13 mouse cellular contexts compared by ENCODE assay signal in genomic region chr2:32630036-32630435, GRCm38 (mm10). TPM values are rescaled to one million over a fixed set of nuclear protein-coding genes. Genes with fewer than 3 reads are reported as not detected.
DNase-seq lines count a peak whose midpoint lies in the region; ATAC-seq and TF ChIP-seq lines count a peak whose summit lies in the region.
"Had no signal": no experiment of that assay in that cellular context is flagged by ENCODE, and none has a peak within 500 bp of the region (broad histone marks: within the 10 kb centered on the region; RNA-seq: fewer than 3 reads in every experiment).

No protein-coding gene starts in this region.

- peak overlapping the region; percentile 91; the same call in 1 of the 2 replicates for H3K27ac ChIP-seq in heart, embryonic 10.5 days
- H3K27ac ChIP-seq in embryonic fibroblast, embryonic 13.5 days (ENCODE audit: insufficient read depth, low read length): peak overlapping the region; percentile 87
- H3K27ac ChIP-seq in midbrain, embryonic 12.5 days (replicated peaks): no peak overlapping the region

- TF ChIP-seq POLR2A in embryonic fibroblast, embryonic 13.5 days (IDR thresholded peaks at IDR 0.05; ENCODE audit: low read depth, low read length): no peak

- no peaks in the 10 kb centered on the region for H3K9me3 ChIP-seq in heart, embryonic 10.5 days
- H3K9me3 ChIP-seq in E14TG2a.4 (ENCODE audit: low read length): no peaks in the 10 kb centered on the region
- H3K9me3 ChIP-seq in midbrain, embryonic 12.5 days: no peaks in the 10 kb centered on the region
- H3K9me3 ChIP-seq: embryonic facial prominence, embryonic 12.5 days had no signal

- H3K4me2 ChIP-seq in midbrain, embryonic 12.5 days (replicated peaks): peak overlapping the region; percentile 41
- H3K4me2 ChIP-seq: embryonic facial prominence, embryonic 12.5 days had no signal

- intact Hi-C loops in heart, postnatal 36 days (cut with DNase I): loop anchor here (5.0 kb wide), 2 partner anchors 37 to 127 kb away; partner anchors contain the start of gene Tor2a

- no peaks in the 10 kb centered on the region for H3K27me3 ChIP-seq in heart, embryonic 10.5 days (ENCODE audit: insufficient read depth, poor library complexity, severe bottlenecking)
- H3K27me3 ChIP-seq in E14TG2a.4 (ENCODE audit: insufficient read depth, low read length): no peaks in the 10 kb centered on the region
- H3K27me3 ChIP-seq in midbrain, embryonic 12.5 days: no peaks in the 10 kb centered on the region; the same call in 1 of the 2 replicates
- H3K27me3 ChIP-seq: embryonic facial prominence, embryonic 12.5 days had no signal

- H3K4me1 ChIP-seq in heart, embryonic 10.5 days: peaks cover 76% of the 10 kb centered on the region
- peaks cover 85% of the 10 kb centered on the region for H3K4me1 ChIP-seq in E14TG2a.4 (replicated peaks; ENCODE audit: low read depth, low read length)
- H3K4me1 ChIP-seq in embryonic fibroblast, embryonic 13.5 days (ENCODE audit: control insufficient read depth, insufficient read depth, low read length): peaks cover 9% of the 10 kb centered on the region; the same call in 1 of the 2 replicates
- H3K4me1 ChIP-seq in midbrain, embryonic 12.5 days: peaks cover 48% of the 10 kb centered on the region

- no peak overlapping the region for H3K4me3 ChIP-seq in heart, embryonic 10.5 days
- H3K4me3 ChIP-seq in E14TG2a.4 (replicated peaks; ENCODE audit: low read length): peak overlapping the region; percentile 78
- peak overlapping the region; percentile 41 for H3K4me3 ChIP-seq in embryonic fibroblast, embryonic 13.5 days (ENCODE audit: insufficient read depth, low read length)
- no peak overlapping the region for H3K4me3 ChIP-seq in midbrain, embryonic 12.5 days
- H3K4me3 ChIP-seq: embryonic facial prominence, embryonic 12.5 days had no signal

- no peak for ATAC-seq in midbrain, embryonic 12.5 days (ENCODE audit: low FRiP score, low read depth)
- ATAC-seq: intestine, embryonic 16.5 days had no signal

- H3K9ac ChIP-seq in midbrain, embryonic 12.5 days (replicated peaks): peak overlapping the region; percentile 41; the same call in 1 of the 2 replicates

- WGBS in heart, embryonic 10.5 days: 79% methylated on average over 8 of the region's 9 CpGs
- WGBS in midbrain, embryonic 12.5 days: 64% methylated on average over 8 of the region's 9 CpGs

- no peak for DNase-seq in heart, embryonic 10.5 days (ENCODE audit: low spot score)
- no peak for DNase-seq in heart, postnatal 36 days
- no peak for DNase-seq in frontal cortex, postnatal 10 days (ENCODE audit: low spot score in 2 of 2)
- no peak for DNase-seq in embryo, embryonic 10.5 days (ENCODE audit: low spot score)
- DNase-seq: cerebellum, adult 11 months had no signal

- no peak for TF ChIP-seq CTCF in E14TG2a.4 (conservative IDR thresholded peaks at IDR 0.05; ENCODE audit: low read length)
- no peak for TF ChIP-seq CTCF in embryonic fibroblast, embryonic 13.5 days (IDR thresholded peaks at IDR 0.05; ENCODE audit: borderline replicate concordance, insufficient read depth, low read length)

- peaks cover 50% of the 10 kb centered on the region for H3K36me3 ChIP-seq in heart, embryonic 10.5 days
- H3K36me3 ChIP-seq in E14TG2a.4 (ENCODE audit: insufficient read depth, low read length): peaks cover 46% of the 10 kb centered on the region
- 0 out of 2 replicates have a peak, but pooled peaks cover 4% of the 10 kb centered on the region for H3K36me3 ChIP-seq in midbrain, embryonic 12.5 days
- H3K36me3 ChIP-seq: embryonic facial prominence, embryonic 12.5 days had no signal

RNA-seq across cellular contexts. Expression of gene Ak1, which starts 8.5 kb away (rescaled TPM):
- 179 and 305 TPM in 2 replicates for polyA plus RNA-seq in heart, embryonic 10.5 days (2016; fragmentation: Nextera tagmentation; extraction: Ambion mirVana)
- total RNA-seq in heart, postnatal 36 days (2021): 100 to 1,000 TPM; 631 to 727 TPM
- 157 and 266 TPM in 2 replicates for polyA plus RNA-seq in embryonic fibroblast, embryonic 13.5 days (2011; ENCODE audit: insufficient read length, low read depth, missing spikeins)
- 31.6 and 34.7 TPM in 2 replicates for polyA plus RNA-seq in midbrain, embryonic 12.5 days (2016; fragmentation: Nextera tagmentation; extraction: Ambion mirVana)

RNA-seq across cellular contexts. Expression of gene Eng, which starts 16.4 kb away (rescaled TPM):
- 87.1 and 149 TPM in 2 replicates for polyA plus RNA-seq in heart, embryonic 10.5 days (2016; fragmentation: Nextera tagmentation; extraction: Ambion mirVana)
- total RNA-seq in heart, postnatal 36 days (2021): 100 to 1,000 TPM; 123 to 136 TPM
- 15.1 and 17.1 TPM in 2 replicates for polyA plus RNA-seq in embryonic fibroblast, embryonic 13.5 days (2011; ENCODE audit: insufficient read length, low read depth, missing spikeins)
- 27.7 and 29.5 TPM in 2 replicates for polyA plus RNA-seq in midbrain, embryonic 12.5 days (2016; fragmentation: Nextera tagmentation; extraction: Ambion mirVana)

RNA-seq across cellular contexts. Expression of gene St6galnac6, which starts 30.5 kb away (rescaled TPM):
- 25.1 and 28.4 TPM in 2 replicates for polyA plus RNA-seq in heart, embryonic 10.5 days (2016; fragmentation: Nextera tagmentation; extraction: Ambion mirVana)
- total RNA-seq in heart, postnatal 36 days (2021): 100 to 1,000 TPM; 108 to 116 TPM
- polyA plus RNA-seq in embryonic fibroblast, embryonic 13.5 days (2011; ENCODE audit: insufficient read length, low read depth, missing spikeins): 33.3 and 39.3 TPM in 2 replicates
- 10.6 and 11.2 TPM in 2 replicates for polyA plus RNA-seq in midbrain, embryonic 12.5 days (2016; fragmentation: Nextera tagmentation; extraction: Ambion mirVana)

RNA-seq across cellular contexts. Expression of gene St6galnac4, which starts 43.1 kb away (rescaled TPM):
- polyA plus RNA-seq in heart, embryonic 10.5 days (2016; fragmentation: Nextera tagmentation; extraction: Ambion mirVana): 39.8 and 49.0 TPM in 2 replicates
- total RNA-seq in heart, postnatal 36 days (2021): 10 to 100 TPM; 18.7 to 21.7 TPM
- polyA plus RNA-seq in embryonic fibroblast, embryonic 13.5 days (2011; ENCODE audit: insufficient read length, low read depth, missing spikeins): 20.4 and 21.5 TPM in 2 replicates
- polyA plus RNA-seq in midbrain, embryonic 12.5 days (2016; fragmentation: Nextera tagmentation; extraction: Ambion mirVana): 16.1 and 17.9 TPM in 2 replicates

RNA-seq across cellular contexts. Expression of gene 9430097D07Rik, which starts 54.6 kb away (rescaled TPM):
- 0.09 and 0.15 TPM in 2 replicates for polyA plus RNA-seq in heart, embryonic 10.5 days (2016; fragmentation: Nextera tagmentation; extraction: Ambion mirVana)
- total RNA-seq in heart, postnatal 36 days (2021): not detected
- not detected in 2 replicates for polyA plus RNA-seq in embryonic fibroblast, embryonic 13.5 days (2011; ENCODE audit: insufficient read length, low read depth, missing spikeins)
- 0.16 and 0.56 TPM in 2 replicates for polyA plus RNA-seq in midbrain, embryonic 12.5 days (2016; fragmentation: Nextera tagmentation; extraction: Ambion mirVana)
- total RNA-seq: adrenal gland, postnatal 4 days; heart, adult 8-10 months; liver, adult 2 months had no signal
- polyA plus RNA-seq: intestine, embryonic 16.5 days; liver, adult 2 months had no signal

Comparison
In these comparisons a context has a peak if more than half of its experiments do, and no peak if none do; other contexts are left out.
1. H3K4me3 ChIP-seq: peak in E14TG2a.4 (single experiment) and embryonic fibroblast, embryonic 13.5 days (single experiment); none in heart, embryonic 10.5 days (single experiment) and midbrain, embryonic 12.5 days (single experiment).